Mouse (Mus musculus) mouse trophoblast stem cell (cell line): ENCODE data around the gene Khdrbs2.

ENCODE experiments used
- in situ Hi-C, 2 experiments: fragments of 300-500 bp; cut with MseI, MboI; formaldehyde crosslinking; loops; 2 replicates in 1 of 2; 3 replicates in 1 of 2; pipeline ENCODE4 v1.15.1; 2025

Gene Khdrbs2

GRCm38 (mm10) chr1:32172506-32173239 is at the start of gene Khdrbs2:
Khdrbs2 (plus strand) TSS chr1:32172714.
- in situ Hi-C loops = no loop called here

- in situ Hi-C loops = no loop called here
Measured at GRCm38 (mm10) chr1:32174566-32174965, 2.1 kb downstream of the Khdrbs2 start.

GRCm38 (mm10) chr1:32199664-32200260 is 27.2 kb downstream of the Khdrbs2 start:
- in situ Hi-C loops = no loop called here

DNA sequence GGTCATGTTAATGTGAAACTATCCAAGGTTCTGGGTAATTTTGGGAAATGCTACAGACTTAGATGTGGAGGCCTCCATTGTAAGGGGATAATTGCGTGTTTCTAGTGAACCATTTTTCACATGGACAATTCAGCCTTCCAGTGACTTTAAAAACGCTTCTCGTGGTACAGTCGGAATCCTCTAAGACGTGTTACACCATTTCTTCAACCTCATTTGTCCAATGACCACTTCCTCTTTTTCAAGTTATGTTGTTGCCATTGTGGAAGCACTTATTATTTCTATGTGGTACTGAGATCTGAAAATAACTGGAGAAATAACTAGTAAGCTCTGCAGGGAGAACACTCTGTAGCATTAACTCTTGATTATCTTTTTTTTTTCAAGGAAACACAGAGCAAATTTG is 75.9 kb downstream of the Khdrbs2 start:
- in situ Hi-C loops = no loop called here

- in situ Hi-C loops = no loop called here
Measured at GRCm38 (mm10) chr1:32249602-32250001, 77.1 kb downstream of the Khdrbs2 start.

DNA sequence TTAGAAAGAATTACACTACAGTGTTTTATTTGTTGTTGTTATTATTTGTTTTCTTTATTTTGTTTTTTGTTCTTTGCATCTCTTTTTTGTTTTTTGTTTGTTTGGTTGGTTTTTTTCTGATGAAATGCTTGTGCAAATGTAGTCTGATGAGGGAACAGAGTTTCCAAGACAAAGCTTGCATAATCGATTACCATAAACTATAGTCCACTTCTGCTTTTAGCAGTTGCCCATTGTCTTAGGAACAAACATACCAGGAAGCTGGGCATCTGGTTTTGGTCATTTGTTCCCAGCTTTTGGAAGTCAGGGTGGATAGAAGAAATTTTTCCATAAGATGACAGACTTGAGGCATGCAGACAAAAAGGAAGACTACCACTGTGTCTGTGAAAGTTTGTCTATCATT is 77.8 kb downstream of the Khdrbs2 start:
- in situ Hi-C loops = no loop called here

- in situ Hi-C loops = no loop called here
Measured at GRCm38 (mm10) chr1:32258942-32259341, 86.4 kb downstream of the Khdrbs2 start.

- in situ Hi-C loops = no loop called here
Measured at GRCm38 (mm10) chr1:32270519-32270918, 98.0 kb downstream of the Khdrbs2 start.

GRCm38 (mm10) chr1:32294702-32295101 is 122.2 kb downstream of the Khdrbs2 start:
- in situ Hi-C loops = no loop called here

DNA sequence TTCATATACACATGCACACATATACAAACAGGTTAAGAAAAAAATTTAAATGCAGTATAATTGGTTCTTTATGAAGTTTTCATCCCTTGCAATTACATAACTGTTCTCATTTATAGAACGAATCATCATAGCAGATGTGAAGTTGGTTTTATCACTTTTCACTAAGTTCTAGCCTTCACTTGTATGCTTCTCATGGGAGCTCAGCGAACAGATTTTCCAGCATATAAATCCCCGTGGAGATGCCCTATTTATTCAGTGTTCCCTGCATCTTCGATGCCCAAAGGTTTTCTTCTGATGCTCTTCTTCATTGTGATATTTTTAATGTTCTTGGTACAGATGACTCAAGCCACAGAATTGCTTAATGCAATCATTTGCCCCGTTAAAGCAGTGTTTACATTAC is 128.9 kb downstream of the Khdrbs2 start:
- in situ Hi-C loops = no loop called here

DNA sequence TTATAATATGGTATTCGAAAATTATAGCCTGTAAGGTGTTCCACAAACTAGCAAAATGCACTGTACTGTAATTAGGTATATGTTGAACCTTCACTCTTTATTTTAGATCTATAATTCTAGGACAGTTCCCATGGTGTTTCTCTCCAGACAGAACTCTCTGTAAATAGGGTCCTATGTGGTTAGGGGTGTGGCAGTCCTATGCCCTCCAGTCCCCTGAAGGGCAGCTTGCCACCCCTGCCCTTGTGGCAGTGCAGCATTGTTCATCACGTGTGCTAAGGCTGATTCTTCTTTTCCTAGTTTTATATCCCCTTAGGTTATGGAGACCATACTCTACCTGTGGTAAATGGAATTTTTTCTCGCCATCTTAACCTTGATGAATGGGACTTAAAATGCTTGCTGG is 136.6 kb downstream of the Khdrbs2 start:
- in situ Hi-C loops = no loop called here

- in situ Hi-C loops = no loop called here
Measured at GRCm38 (mm10) chr1:32309637-32310036, 137.1 kb downstream of the Khdrbs2 start.

- in situ Hi-C loops = no loop called here
Measured at GRCm38 (mm10) chr1:32339108-32339507, 166.6 kb downstream of the Khdrbs2 start.

GRCm38 (mm10) chr1:32347538-32347937 is 175.0 kb downstream of the Khdrbs2 start:
- in situ Hi-C loops = no loop called here

DNA sequence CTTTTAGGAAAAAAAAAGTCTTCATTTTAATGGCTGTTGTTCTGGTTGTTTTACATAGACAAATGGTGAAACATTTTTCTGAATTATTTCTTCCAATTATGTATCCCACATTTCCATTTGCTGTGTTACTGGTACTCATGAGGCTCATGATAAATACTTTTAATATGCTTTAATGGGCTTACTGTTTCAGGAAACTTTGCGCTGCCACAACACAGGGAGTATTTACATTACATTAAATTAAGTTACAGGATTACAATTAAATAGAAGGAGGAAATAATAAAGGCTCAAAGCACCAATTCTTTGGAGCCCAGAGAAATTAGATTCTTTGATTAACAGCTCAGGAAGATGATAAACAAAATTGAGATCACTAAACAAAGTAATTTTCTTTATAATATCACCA is 179.6 kb downstream of the Khdrbs2 start:
- in situ Hi-C loops = no loop called here

DNA sequence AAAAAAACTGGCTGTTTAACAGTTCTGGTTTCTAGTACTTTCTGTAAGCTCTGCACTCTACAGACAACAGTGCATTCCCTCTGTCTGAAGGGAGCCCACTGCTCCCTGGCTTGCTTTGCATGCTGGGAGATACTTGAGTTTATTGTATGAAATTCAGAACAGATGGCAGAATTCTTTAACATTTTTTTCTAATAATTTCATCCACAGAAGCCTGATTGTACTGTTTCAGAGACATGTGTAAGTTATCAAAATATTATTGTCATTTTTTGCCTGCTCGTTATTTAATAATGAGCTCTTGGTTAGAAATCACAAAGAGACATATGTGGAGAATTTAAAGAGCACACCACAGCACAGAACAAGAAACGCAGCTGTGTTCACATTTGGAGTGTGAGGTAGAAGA is 191.0 kb downstream of the Khdrbs2 start:
- in situ Hi-C loops = no loop called here

DNA sequence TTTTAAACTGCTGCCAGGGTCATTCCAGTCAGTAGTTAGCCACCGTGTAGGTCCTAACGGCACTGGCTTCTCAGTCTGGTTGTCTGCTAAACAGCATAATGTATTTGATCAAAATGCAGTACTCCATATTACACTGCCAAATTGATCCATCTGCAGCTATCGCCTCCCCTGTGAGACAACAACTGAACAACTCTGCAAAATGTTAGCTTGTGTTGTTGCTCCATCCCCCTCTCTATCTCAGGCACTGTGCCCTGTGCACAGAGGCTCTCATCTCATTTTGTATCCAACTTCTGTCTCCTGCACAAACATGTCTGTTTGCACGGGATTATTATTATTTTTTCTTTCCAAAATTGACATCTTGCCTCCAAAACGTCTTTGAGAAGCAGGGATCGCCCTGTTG is 225.0 kb downstream of the Khdrbs2 start:
- in situ Hi-C loops = no loop called here

GRCm38 (mm10) chr1:32407651-32408050 is 235.1 kb downstream of the Khdrbs2 start:
- in situ Hi-C loops = no loop called here

DNA sequence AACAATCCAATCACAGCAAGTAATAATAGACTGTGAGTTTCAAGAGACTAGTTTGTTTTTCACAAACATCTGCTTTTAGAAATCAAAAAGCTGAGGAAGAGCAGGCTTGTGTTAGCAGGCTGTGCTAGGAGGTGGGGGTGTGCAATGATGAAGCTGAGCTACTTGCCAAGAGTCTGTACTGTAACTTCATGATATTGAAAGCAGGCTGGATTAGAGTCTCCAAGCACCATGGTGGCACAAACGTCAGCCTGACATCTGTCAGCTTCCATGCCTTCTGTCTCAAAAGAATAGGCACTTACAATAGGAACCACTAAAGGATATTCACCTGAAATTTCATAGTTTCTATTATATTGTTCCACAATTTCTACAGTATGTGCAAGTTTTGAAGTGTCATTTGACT is 255.9 kb downstream of the Khdrbs2 start:
- in situ Hi-C loops = no loop called here

DNA sequence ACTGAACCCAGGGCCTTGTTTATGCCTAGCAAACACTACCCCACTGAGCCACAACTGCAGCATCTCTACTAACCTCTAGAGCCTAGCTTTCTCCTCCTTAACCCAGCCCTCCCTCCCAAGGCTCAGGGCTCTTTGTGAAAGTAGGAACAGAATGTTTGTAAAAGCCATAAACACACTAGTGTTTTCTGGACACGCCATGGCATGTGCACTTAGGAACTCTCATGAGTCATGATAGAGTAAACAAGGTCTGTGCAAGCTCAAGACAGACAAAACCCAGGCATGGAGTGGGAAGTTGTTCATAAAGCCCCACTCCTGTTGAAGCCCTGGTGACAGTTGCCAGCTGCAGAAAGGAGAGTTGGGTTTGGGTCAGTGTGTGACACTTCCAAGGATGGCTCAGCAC is 257.0 kb downstream of the Khdrbs2 start:
- in situ Hi-C loops = no loop called here

DNA sequence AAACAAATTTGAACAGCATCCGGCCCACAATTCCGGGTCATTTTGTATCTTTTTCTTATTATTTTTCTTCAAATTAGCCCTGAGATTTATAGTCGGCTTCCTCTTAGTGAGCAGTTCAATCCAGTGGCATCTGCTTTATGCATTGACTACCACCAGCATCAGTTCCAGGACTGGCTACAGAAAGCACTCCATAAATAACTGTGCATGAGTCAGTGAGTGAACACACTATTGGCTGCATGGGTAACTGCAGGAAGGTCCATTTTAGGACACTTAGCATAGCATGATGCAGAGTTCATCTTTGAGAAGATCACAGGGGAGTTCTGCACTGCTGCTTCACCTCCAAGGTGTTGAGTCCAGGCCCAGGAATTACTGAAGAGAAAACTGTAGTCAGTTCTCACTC is 258.0 kb downstream of the Khdrbs2 start:
- in situ Hi-C loops = no loop called here

GRCm38 (mm10) chr1:32433118-32433517 is 260.6 kb downstream of the Khdrbs2 start:
- in situ Hi-C loops = no loop called here

GRCm38 (mm10) chr1:32443927-32444326 is 271.4 kb downstream of the Khdrbs2 start:
- in situ Hi-C loops = no loop called here

- in situ Hi-C loops = no loop called here
Measured at GRCm38 (mm10) chr1:32463103-32463516, 290.6 kb downstream of the Khdrbs2 start.
